Mouse (Mus musculus): ENCODE measurements at regions not wholly inside any gene's neighbourhood (a gene's known extent, or its start where the extent isn't known, plus 50 kb on each side); places are given as distances from the start of the nearest gene placed in this dataset.

DNA sequence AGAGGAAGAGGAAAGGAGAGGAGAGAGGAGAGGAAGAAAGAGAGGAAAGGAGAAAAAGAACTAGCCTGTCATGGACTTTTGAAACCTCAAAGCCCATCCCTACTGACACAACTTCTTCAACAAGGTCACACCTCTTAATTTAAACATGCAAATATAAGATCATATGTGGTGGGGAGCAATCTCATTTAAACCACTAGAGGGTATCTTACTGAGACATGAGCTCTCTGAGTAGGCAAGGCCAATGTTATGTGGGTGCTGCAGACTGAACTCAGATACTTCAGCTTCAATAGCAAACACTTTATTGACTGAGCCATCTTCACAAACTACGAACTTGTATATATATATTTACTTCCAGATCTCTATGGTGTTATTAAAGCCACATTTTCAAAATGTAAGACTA is 156.9 kb downstream of the Mex3b start:
- DNase-seq (ENCODE audit: low spot score), result no peak

DNA sequence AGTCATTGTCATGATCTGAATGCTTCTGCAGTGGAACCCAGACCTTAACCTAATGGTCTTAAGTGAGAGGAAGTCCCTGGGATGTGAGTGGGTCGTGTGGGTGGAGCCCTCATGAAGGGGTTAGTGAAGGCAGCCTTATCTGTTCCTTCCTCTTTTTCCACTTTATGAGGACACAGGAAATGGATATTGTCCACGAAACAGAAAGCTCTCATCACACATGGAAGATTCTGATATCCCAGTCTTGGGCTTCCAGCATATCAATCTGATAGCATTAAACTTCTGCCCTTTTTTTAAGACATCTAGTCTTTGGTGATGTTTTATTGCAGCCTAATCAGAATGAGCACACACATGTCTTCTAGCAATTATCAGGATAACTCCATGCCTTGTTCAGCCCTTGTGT is 164.0 kb downstream of the Mex3b start:
- DNase-seq (ENCODE audit: low spot score), result no peak

DNA sequence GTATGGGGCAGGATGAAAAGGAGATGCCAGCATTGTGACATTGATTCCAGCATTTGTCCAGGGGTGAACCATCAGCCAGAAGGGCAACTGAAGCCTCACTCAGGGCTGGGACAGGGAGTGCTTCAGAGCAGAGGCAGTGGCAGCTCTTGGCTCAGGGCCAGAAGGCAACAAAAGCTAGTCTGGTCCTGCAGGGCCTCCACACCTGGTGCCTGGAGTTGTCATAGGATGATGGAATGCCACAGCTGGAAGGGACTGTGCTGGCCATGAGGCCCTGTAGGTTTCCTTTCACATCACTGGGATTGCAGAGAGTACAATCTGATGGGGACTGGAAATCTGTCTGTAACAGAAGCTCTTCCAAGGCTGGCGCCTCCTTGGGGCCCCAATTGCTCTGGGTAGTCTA is 164.9 kb downstream of the Mex3b start:
- DNase-seq (ENCODE audit: low spot score), result no peak

DNA sequence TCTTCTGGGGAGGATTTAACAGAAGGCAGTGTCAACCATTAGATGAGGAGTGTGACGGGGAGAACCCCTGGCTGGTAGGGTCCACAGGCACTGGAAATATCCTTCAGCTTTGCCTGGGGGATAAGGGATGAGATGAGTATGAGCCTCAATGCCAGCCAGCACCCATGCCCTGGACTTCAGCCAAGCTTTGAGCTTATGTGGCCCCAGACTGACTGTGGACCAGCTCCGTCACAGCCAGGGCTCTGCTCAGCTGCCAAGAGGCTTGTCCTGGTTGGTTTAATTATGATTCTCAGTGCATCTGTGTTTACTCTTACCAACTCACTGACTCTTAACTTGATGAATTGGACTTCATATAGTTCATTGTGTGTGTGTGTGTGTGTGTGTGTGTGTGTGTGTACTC is 165.8 kb downstream of the Mex3b start:
- DNase-seq (ENCODE audit: low spot score), result no peak

DNA sequence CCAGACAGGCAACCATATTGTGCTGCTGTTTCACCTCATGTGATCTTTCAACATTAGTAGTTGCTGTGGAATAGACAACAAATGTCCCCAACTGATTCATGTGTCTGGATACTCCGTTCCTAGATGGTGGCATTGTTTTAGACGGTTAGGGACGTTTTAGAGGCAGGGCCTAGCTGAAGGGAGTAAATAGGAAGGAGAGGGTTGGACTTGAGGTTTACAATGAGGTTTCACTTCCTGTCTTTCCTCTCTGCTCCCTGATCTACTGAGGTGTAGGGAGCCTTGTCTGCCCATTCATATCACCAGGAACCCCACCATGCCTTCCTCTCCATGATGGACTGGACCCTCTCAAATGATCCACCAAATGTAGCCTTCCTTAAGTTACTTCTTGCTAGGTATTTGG is 168.1 kb downstream of the Mex3b start:
- DNase-seq (ENCODE audit: low spot score), result no peak

DNA sequence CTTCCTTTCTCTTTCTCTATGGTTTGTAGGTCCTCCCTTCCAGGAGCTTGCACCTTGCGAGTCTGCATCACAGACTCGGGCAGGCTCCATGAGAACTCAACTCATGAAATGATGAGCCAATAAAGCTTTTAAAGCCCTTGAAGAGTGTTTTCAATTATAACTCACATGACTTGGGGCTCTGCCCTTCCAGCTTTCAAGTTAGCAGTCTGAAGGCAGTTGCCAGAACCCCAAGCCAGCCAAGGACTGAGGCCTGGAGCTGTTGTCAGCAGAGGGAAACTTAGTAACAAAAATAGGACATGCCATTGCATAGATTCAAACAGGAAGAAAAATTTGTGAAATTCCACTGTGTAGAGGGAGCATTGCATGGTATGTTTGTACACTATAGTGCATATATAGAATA is 169.3 kb downstream of the Mex3b start:
- DNase-seq (ENCODE audit: low spot score), result no peak

DNA sequence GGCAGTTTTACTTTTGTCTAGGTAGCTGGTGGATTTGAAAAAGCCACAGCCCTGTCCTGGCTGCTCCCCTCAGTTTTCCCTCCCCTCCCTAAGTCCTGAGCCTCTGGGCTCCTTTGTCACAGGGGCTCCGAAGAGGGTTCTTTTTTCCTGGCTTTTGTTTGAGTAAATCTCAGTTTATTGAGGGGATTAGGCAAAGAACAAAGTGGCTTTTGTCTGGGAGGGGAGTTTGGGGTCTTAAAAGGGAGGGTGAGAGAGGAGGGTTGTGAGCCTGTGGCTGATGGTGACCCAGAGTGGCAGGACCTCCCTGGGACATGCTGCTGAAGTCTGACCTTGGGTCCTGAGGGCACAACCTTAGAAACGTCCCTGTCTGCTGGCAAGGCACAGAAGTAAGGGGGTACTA is 170.0 kb downstream of the Mex3b start:
- DNase-seq (ENCODE audit: low spot score), result peak; percentile 58

DNA sequence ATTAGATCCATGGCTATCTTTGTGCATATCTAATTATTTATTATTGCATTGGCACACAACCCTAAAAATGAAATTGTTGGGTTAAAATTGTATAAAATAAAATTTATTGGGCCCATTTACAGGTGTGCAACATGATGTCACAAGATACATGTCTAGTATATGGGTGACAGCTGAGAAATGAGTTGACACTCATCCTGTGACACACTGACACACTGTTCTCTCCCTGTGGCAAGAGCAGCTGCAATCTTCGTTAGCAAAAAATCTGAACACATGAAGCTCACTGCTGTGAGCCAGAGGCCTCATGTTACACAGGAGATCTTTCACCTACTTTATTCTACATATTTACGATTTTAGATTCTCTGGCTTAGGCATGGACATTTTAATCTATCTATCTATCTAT is 170.6 kb downstream of the Mex3b start:
- peak; percentile 8 for DNase-seq (ENCODE audit: low spot score)

DNA sequence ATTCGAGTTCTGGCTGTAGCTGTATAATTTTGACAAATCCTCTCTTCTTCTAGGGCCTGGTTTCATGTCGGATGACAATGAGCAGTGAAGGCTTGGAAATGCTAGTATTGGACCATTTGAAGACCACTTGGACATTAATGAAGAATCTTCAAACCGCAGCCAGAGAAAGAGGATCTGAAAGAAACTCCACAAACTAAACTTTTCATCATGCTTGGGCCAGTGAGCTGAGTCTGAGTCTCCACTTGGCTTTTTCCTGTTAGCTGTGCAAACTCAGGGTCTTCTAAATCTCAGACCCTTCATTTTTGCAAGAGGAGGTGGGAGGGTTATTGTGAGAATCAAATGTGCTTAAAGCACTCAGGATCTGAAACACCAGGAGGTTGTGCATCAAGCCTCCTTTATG is 176.6 kb downstream of the Mex3b start:
- no peak for DNase-seq (ENCODE audit: low spot score)

DNA sequence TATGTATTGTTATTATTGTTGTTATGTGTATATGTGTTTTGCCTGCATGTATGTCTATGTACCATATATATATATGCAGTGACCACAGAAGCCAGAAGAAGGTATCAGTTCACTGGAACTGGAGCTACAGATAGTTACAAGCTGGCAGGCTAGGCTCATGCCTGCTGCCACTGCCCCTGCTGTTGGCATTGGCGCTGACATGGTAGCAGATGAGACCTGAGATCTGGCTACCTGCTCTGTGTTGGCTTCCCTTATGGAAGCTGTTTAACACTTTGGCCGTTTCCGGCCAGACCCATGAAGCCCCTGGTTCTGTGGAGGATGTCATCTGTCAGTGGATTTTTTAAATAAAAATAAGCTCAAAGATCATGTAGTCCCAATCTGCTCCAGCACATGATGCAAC is 178.1 kb downstream of the Mex3b start:
- DNase-seq (ENCODE audit: low spot score), result no peak

DNA sequence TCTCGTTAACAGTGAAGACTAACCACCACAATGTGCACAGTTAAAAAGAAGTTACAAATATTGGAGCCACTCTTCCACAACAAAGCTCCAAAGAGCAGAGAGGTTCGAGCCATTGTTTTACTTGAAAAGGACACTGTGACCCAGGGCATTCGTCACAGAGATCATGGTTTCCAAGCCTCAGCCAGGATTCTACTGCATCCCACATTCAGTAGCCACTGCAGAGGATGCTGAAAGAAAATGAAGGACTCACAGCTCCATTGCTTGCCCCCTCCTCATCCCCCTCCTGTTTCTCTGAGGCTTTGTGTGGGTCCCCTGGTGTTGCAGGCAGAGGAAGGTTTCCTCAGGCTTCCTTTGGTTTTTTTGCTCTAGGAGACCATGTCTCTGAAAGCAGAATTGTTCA is 182.9 kb downstream of the Mex3b start:
- no peak for DNase-seq (ENCODE audit: low spot score)

DNA sequence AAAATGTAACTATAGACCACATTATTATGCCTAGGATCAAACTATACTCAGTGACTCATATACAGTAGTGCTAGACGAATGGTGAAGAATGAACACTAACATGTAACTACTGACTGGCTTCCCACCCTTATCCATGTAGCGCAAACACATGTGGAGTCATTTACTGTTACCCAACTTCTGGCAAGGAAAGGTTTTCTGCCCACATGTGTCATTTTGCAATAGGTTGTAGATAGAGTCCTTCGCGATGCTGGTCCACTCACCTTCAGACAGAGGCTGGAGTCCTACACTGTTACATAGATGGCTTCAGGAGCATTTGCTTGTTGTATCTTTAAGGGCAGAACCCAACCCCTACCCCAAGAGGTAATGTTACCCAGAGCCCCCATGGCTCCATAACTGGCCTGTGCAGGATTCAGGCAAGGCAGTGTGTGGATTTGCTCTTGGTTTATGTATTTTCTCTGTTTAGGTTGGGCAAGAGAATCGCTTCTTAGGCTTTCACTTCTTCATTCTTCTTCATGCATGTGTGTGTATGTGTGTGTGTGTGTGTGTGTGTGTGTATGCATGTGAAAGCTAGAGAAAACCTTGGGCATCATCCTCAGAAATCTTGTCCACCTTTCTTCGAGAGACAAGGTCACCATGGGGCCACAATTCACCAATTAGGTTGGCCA is 183.8 kb downstream of the Mex3b start:
- no peak for DNase-seq (ENCODE audit: low spot score)

DNA sequence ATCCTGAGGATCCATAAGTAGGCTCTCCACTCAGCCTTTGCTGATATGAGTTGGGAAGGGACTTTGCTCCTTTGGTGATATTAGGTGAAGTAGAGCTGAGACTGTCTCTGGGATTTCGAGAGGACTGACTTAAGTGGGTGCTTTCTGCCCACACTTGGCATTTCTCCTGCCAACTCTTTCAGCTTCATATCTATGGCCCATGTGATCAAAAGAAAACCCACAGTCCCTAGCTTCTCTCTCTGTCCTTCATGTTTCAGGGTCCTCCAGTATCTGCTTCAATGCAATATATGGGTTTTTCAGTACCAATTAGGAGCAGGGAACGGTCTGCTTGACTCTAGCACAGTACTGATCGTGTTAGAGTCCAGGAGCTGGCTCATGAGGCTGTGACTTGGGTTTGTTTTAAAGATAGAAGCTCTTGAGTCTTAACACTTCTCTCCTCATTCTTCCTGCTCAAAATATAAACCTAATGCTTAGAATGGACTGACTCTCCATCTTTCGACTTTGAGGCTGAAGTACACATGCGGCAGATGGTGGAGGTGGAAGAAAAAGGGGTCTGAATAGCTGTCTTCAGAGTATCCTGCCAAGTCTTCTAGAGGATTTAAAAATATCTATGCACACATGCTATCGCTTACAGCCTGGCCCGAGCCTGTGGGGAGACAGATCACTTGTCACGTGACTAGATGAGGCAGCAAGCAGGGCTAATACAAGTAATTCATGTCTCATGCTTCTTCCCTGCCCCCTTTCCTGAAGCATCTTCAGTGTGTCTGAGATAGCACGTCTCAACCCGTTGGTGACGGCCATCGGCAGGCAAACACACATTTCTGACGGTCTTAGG is 189.2 kb downstream of the Mex3b start:
- DNase-seq (ENCODE audit: low spot score), result no peak

DNA sequence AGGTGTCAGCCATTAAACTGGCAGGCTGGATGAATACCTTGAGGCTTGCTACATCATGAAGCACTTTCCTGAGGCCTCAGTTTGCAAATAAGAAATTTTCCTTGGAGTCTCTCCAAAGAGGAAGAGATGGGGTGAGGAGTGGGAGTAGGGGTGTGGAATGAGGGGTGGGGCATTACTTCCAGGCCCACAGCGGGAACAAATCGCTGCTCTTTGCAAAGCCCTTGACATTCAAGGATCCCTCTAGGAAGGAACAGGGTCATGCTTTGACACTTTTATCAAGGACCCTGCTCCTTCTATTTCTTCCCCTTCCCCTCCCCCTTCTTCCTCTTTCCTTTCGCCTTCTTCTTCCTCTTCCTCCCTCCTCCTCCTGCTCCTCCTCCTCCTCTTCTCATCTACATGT is 193.2 kb downstream of the Mex3b start:
- DNase-seq (ENCODE audit: low spot score), result no peak

DNA sequence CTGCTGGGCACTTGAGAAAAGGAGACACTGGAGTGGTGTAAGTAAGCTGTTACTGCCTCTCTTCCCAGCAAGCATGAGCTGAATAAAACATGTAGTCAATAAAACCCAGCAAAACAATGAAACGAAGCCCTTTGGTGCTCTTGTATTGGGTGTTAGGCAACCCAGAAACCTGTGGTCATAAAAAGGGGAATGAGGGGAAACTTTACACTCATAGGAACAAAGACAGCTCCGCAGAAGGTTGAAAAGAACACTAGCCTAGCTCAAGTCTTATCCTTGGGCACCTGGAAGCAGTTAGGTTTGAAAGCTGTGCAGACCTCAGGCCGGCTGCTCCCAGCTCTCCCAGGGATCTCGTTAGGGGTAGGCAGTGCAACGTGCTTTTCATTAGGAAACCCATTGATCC is 193.6 kb downstream of the Mex3b start:
- DNase-seq (ENCODE audit: low spot score), result no peak

DNA sequence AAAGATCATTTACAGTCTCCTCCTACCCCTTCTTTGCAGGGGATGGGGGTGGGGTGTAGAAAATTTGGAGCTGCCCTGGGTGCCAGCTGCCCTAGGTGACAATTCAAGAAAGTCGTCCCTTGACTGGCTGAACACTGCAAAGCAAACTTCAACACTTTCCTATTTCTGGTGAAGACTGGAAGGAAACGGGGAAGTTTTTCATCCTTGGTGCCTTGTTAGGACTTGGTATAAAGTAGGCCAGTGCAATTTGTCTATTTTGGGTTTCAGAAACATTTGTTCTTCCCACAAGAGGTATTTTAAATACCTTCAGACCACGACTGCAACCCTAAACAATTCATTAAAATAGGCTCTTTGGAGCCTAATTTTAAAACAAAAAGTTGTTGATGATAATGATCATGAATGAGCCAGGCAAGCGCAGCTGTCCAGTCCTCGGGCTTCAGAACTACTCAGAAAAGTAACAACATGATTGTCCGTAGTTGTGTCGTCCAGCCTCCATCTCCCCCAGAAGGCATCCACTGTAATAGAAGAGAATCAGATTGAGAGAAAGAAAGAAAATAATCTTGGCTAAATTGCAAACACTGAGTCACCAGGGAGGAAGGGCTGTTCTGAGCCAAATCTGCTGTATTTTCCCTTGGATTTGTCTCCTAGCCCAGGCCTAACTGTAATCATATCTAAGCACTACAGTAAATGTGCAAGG is 194.2 kb downstream of the Mex3b start:
- no peak for DNase-seq (ENCODE audit: low spot score)

DNA sequence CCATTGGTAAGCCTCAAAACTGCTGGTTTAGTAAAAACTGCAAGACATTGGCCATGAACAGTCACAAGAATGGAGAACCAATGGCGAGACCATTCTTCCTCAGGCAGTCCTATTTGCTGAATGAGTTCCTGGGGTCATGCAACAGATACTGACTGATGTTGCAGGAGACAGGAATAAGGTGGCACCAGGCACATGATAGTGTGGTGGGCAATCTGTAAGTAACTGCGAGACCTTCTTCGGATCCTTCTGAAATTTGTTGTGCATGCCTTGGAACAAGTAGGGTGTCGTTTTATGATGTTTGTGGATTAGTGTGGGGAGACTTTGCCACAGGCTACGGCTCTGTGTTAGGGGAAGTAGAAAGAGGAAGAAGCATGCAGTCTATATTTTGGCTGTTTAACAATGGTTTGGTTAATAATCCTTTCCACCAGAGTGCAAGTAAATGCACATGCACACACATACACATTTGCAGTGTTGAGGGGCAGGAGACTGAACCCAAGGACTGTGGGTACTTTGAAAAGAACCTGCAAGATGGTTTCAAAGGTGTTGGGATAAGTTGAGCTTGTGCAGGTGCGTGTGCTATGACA is 194.9 kb downstream of the Mex3b start:
- no peak for DNase-seq (ENCODE audit: low spot score)

DNA sequence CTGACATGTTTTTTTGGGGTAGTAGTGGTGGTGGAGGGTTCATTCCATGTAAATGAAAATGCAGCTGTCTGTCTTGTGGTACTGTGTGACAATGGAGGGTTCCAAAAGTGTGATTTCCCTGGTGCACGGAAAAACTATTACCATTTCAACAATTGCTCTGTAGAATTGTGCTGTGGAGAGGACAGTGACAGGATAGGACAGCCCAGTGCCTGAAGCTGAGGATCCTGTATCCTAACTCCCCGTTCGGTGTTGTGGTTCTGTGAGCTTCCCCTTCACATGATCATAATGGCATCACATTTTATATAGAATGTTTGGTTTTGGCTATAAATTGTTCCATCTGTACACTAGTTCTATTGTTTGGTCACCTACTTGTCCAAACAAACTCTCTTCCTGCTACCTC is 196.4 kb downstream of the Mex3b start:
- no peak for DNase-seq (ENCODE audit: low spot score)

DNA sequence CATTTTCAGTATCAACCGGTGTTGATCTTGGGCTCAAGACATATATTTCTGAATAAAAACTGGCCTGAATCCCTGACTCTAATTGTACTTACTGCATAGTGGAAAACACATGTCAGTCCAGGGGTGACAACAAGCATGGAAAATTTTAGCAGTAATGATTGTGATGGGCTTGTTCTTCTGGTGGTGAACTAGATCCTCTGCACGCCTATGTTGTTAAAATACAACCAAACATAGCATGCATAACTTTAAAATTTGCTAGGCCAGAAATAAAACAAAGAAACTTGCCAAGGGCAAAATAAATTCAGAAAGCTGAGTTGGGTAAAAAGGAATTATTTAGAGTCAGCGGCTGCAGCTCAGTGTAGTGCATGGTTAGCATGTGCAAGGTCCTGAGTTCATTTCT is 198.2 kb downstream of the Mex3b start:
- DNase-seq (ENCODE audit: low spot score), result no peak

DNA sequence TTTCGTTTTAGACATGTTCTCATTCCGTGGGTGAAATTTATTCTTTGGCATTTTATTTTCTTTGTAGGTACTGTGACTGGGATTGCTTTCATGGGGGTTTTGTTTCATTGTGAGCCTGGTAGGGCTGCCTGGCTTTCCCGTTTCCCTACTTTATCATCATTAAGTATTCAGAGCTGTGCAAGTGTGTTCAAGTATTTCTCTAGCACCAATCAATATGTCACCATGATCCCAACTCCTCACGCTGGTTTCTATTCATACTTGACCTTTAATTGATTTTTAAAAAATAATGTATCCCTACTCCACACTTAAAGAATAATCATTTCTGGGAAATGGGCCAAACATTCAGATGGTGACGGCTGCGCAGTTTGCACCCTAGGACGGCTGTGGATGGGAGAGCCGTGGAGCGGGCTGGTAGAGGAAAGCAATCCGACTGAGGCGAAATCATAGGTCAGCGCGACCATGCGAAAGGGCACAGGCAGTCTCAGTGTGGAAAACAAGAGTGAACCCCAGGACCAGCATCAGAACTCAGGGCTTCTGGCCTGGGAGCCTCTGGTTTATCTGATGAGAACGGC is 207.4 kb downstream of the Mex3b start:
- no peak for DNase-seq (ENCODE audit: low spot score)

DNA sequence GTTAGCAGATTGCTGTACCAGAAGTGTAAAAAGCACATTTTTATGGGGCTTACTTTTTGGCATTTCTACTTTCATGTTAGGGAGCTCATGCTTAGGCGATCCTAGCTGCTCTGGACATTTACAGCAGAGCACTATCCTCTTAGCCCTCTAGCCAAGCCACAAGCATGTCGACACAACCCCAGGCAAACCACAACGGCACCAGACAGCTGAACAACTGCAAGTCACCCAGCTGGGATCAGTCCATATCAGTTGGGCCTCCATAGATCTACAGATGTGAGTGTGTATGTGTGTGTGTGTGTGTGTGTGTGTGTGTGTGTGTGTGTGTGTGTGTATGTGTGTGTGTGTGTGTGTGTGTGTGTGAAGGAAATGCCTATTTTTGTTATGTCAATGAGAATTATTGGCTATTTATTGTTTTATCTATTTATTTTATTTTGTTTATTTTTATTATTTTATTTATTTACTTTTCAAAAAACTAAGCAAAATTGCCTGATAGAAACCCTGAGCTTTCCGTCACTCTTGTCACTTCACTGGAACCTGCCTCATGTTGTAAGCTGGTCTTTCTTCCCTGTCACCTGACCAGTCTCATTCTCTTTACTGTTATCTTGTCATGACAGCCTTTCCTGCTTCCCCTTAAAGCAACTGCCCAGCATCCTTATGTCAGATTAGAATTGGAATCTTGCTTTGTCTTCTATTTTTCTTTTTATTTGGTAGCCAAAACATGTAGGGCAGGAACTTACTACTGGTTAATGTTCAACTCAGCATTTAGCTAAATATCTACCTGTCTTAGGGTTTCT is 208.2 kb downstream of the Mex3b start:
- no peak for DNase-seq (ENCODE audit: low spot score)

Measured in retina, embryonic 14.5 days (tissue).